Mouse (Mus musculus): ENCODE results near the gene Wwc2.
"Not testable (repeated sequence)": the region's sequence is repeated elsewhere in the genome, so short reads cannot be mapped to it uniquely, and the experiment has no call there.

Gene Wwc2

GRCm38 (mm10) chr8:47853356-47853755 is 137.4 kb downstream of the Wwc2 start:
- no peak for DNase-seq (ENCODE audit: extremely low read depth, insufficient read length, low spot score)

- DNase-seq (ENCODE audit: extremely low read depth, insufficient read length, low spot score), result no peak
Measured at GRCm38 (mm10) chr8:47852737-47853136, 138.0 kb downstream of the Wwc2 start.

- no peak for DNase-seq (ENCODE audit: extremely low read depth, insufficient read length, low spot score)
Measured at GRCm38 (mm10) chr8:47851824-47852502, 138.8 kb downstream of the Wwc2 start.

GRCm38 (mm10) chr8:47849842-47850241 is 140.9 kb downstream of the Wwc2 start:
- peak; percentile 36 for DNase-seq (ENCODE audit: extremely low read depth, insufficient read length, low spot score)

- no peak for DNase-seq (ENCODE audit: extremely low read depth, insufficient read length, low spot score)
Measured at GRCm38 (mm10) chr8:47847931-47848330, 142.8 kb downstream of the Wwc2 start.

GRCm38 (mm10) chr8:47847161-47847560 is 143.6 kb downstream of the Wwc2 start:
- DNase-seq (ENCODE audit: extremely low read depth, insufficient read length, low spot score), result no peak

GRCm38 (mm10) chr8:47845956-47846355 is 144.8 kb downstream of the Wwc2 start:
- DNase-seq (ENCODE audit: extremely low read depth, insufficient read length, low spot score), result no peak

- no peak for DNase-seq (ENCODE audit: extremely low read depth, insufficient read length, low spot score)
Measured at GRCm38 (mm10) chr8:47843651-47844050, 147.1 kb downstream of the Wwc2 start.

GRCm38 (mm10) chr8:47843063-47843462 is 147.7 kb downstream of the Wwc2 start:
- no peak for DNase-seq (ENCODE audit: extremely low read depth, insufficient read length, low spot score)

GRCm38 (mm10) chr8:47833944-47834343 is 156.8 kb downstream of the Wwc2 start:
- no peak for DNase-seq (ENCODE audit: extremely low read depth, insufficient read length, low spot score)

- DNase-seq (ENCODE audit: extremely low read depth, insufficient read length, low spot score), result no peak
Measured at GRCm38 (mm10) chr8:47832616-47833015, 158.1 kb downstream of the Wwc2 start.

GRCm38 (mm10) chr8:47826911-47827310 is 163.8 kb downstream of the Wwc2 start:
- no peak for DNase-seq (ENCODE audit: extremely low read depth, insufficient read length, low spot score)

GRCm38 (mm10) chr8:47825596-47825995 is 165.1 kb downstream of the Wwc2 start:
- DNase-seq (ENCODE audit: extremely low read depth, insufficient read length, low spot score), result no peak

GRCm38 (mm10) chr8:47824182-47824581 is 166.5 kb downstream of the Wwc2 start, which contains the start of gene Cldn22:
Gene Cldn22 (plus strand): TSS chr8:47824482.
- DNase-seq (ENCODE audit: extremely low read depth, insufficient read length, low spot score), result no peak

- no peak for DNase-seq (ENCODE audit: extremely low read depth, insufficient read length, low spot score)
Measured at GRCm38 (mm10) chr8:47823777-47824176, 166.9 kb downstream of the Wwc2 start.

- DNase-seq (ENCODE audit: extremely low read depth, insufficient read length, low spot score), result not testable (repeated sequence)
Measured at GRCm38 (mm10) chr8:47822541-47822940, 168.2 kb downstream of the Wwc2 start.

GRCm38 (mm10) chr8:47821843-47822242 is 168.9 kb downstream of the Wwc2 start, which contains the start of gene Cldn24:
Gene Cldn24 (plus strand): TSS chr8:47822143.
- no peak for DNase-seq (ENCODE audit: extremely low read depth, insufficient read length, low spot score)

GRCm38 (mm10) chr8:47820914-47821772 is 169.6 kb downstream of the Wwc2 start:
- no peak for DNase-seq (ENCODE audit: extremely low read depth, insufficient read length, low spot score)

GRCm38 (mm10) chr8:47819034-47819433 is 171.7 kb downstream of the Wwc2 start:
- no peak for DNase-seq (ENCODE audit: extremely low read depth, insufficient read length, low spot score)

- no peak for DNase-seq (ENCODE audit: extremely low read depth, insufficient read length, low spot score)
Measured at GRCm38 (mm10) chr8:47811221-47811620, 179.5 kb downstream of the Wwc2 start.

GRCm38 (mm10) chr8:47810666-47811015 is 180.1 kb downstream of the Wwc2 start:
- no peak for DNase-seq (ENCODE audit: extremely low read depth, insufficient read length, low spot score)

All from 3134 (cell line).